Comparison of ENCODE assay signal across 8 mouse cellular contexts in the genomic region with DNA sequence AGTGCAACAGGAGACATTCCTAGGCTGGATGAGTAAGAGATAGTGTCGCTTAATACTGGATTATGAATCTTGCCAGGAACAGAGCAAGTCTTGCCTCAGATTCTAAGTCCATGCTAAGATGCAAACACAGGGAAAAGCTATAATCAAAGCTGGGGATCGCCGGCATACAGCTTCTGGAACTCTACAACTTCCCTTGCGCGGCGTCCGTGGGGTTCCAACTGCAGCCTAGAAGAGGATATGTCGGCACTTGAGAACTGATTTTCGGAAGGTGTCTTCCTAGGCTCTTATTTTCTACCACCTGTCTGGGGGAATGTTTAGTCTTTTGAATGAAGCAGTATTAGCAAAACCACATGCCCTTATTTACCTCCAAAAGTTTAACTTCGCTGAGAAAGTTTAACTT. TPM values are rescaled to one million over a fixed set of nuclear protein-coding genes. Genes with fewer than 3 reads are reported as not detected.
DNase-seq lines count a peak whose midpoint lies in the region; ATAC-seq and TF ChIP-seq lines count a peak whose summit lies in the region.

No protein-coding gene starts in this region.

- DNase-seq in lung, adult 2 months = no peak
- DNase-seq in forebrain, embryonic 14.5 days (ENCODE audit: low spot score) = no peak
- DNase-seq in kidney, postnatal 0 days (ENCODE audit: low spot score) = no peak
- DNase-seq in naive thymus-derived CD4-positive, alpha-beta T cell, adult 2 months (ENCODE audit: low read depth) = peak; percentile 15
- no peak for DNase-seq in urinary bladder, postnatal 14 days (ENCODE audit: low spot score)
- DNase-seq in MN1 (ENCODE audit: low spot score) = no peak
- DNase-seq in thymus, postnatal 36 days = no peak

- H3K4me3 ChIP-seq in lung, embryonic 15.5 days = peak overlapping the region; percentile 78
- no peak overlapping the region for H3K4me3 ChIP-seq in lung, adult 2 months (replicated peaks; ENCODE audit: extremely low read depth, low read depth, low read length)
- H3K4me3 ChIP-seq in forebrain, embryonic 14.5 days (ENCODE audit: low read depth, low read length) = peak overlapping the region; percentile 75
- H3K4me3 ChIP-seq in kidney, postnatal 0 days (replicated peaks; ENCODE audit: low read depth, low read length) = peak overlapping the region; percentile 76

- 45% methylated on average over 10 of the region's 10 CpGs for WGBS in lung, embryonic 15.5 days
- WGBS in lung, adult 2 months = 51% methylated on average over 10 of the region's 10 CpGs
- 50% methylated on average over 10 of the region's 10 CpGs for WGBS in forebrain, embryonic 14.5 days
- 58% methylated on average over 10 of the region's 10 CpGs for WGBS in kidney, postnatal 0 days

- H3K4me1 ChIP-seq in lung, embryonic 15.5 days = peaks cover 21% of the 10 kb centered on the region
- peaks cover 2% of the 10 kb centered on the region; the same call in 1 of the 2 replicates for H3K4me1 ChIP-seq in lung, adult 2 months (ENCODE audit: control insufficient read depth, insufficient read depth, low read length)
- H3K4me1 ChIP-seq in forebrain, embryonic 14.5 days (ENCODE audit: control insufficient read depth, insufficient read depth, low read length) = peaks cover 7% of the 10 kb centered on the region
- 0 out of 2 replicates have a peak, but pooled peaks cover 3% of the 10 kb centered on the region for H3K4me1 ChIP-seq in kidney, postnatal 0 days (replicated peaks; ENCODE audit: insufficient read depth, low read length)

- H3K4me2 ChIP-seq in lung, embryonic 15.5 days = peak overlapping the region; percentile 95
- H3K4me2 ChIP-seq in forebrain, embryonic 14.5 days (ENCODE audit: low read length) = peak overlapping the region; percentile 82
- H3K4me2 ChIP-seq in kidney, postnatal 0 days (ENCODE audit: low read length) = peak overlapping the region; percentile 85

- H3K27ac ChIP-seq in lung, embryonic 15.5 days = 0 out of 2 replicates have a peak overlapping the region, but pooled peaks have one; percentile 81
- no peak overlapping the region for H3K27ac ChIP-seq in forebrain, embryonic 14.5 days (ENCODE audit: low read depth, low read length)
- H3K27ac ChIP-seq in kidney, postnatal 0 days = peak overlapping the region; percentile 96

- TF ChIP-seq CTCF in lung, adult 2 months (IDR thresholded peaks at IDR 0.05; ENCODE audit: insufficient read depth, low read length) = no peak
- no peak for TF ChIP-seq CTCF in kidney, postnatal 0 days (IDR thresholded peaks at IDR 0.05; ENCODE audit: low read depth)

- no peak for ATAC-seq in lung, embryonic 15.5 days (ENCODE audit: borderline replicate concordance, extremely low read depth, low FRiP score, low TSS enrichment)
- ATAC-seq in forebrain, embryonic 14.5 days = no peak
- ATAC-seq in kidney, postnatal 0 days (replicated peaks; ENCODE audit: low FRiP score, low read depth) = no peak

- no peak for TF ChIP-seq POLR2A in lung, adult 2 months (IDR thresholded peaks at IDR 0.05; ENCODE audit: borderline replicate concordance, extremely low read depth, low read depth, low read length)

- H3K36me3 ChIP-seq in lung, embryonic 15.5 days = no peaks in the 10 kb centered on the region
- H3K36me3 ChIP-seq in forebrain, embryonic 14.5 days (ENCODE audit: control insufficient read depth, insufficient read depth, low read length) = no peaks in the 10 kb centered on the region
- no peaks in the 10 kb centered on the region for H3K36me3 ChIP-seq in kidney, postnatal 0 days (ENCODE audit: insufficient read depth, low read length)

- no peaks in the 10 kb centered on the region; the same call in 1 of the 2 replicates for H3K27me3 ChIP-seq in lung, embryonic 15.5 days
- H3K27me3 ChIP-seq in forebrain, embryonic 14.5 days (replicated peaks; ENCODE audit: control insufficient read depth, insufficient read depth, low read length) = no peaks in the 10 kb centered on the region
- H3K27me3 ChIP-seq in kidney, postnatal 0 days (ENCODE audit: insufficient read depth, low read length) = no peaks in the 10 kb centered on the region

- H3K9me3 ChIP-seq in lung, embryonic 15.5 days = no peaks in the 10 kb centered on the region
- H3K9me3 ChIP-seq in forebrain, embryonic 14.5 days (replicated peaks; ENCODE audit: control insufficient read depth, low read length) = no peaks in the 10 kb centered on the region
- H3K9me3 ChIP-seq in kidney, postnatal 0 days (replicated peaks; ENCODE audit: low read length) = no peaks in the 10 kb centered on the region

- H3K9ac ChIP-seq in lung, embryonic 15.5 days = peak overlapping the region; percentile 66
- H3K9ac ChIP-seq in forebrain, embryonic 14.5 days (ENCODE audit: low read length) = no peak overlapping the region
- H3K9ac ChIP-seq in kidney, postnatal 0 days (ENCODE audit: low read depth, low read length) = peak overlapping the region; percentile 81; the same call in 1 of the 2 replicates

RNA-seq across cellular contexts. Expression of a gene that starts 0.9 kb away (rescaled TPM):
- 39.1 and 40.5 TPM in 2 replicates for polyA plus RNA-seq in lung, embryonic 15.5 days (2015; fragmentation: Nextera tagmentation; extraction: Ambion mirVana)
- polyA plus RNA-seq in lung, adult 2 months (2012; rRNA removed) = 18.4 and 27.3 TPM in 2 replicates
- polyA plus RNA-seq in forebrain, embryonic 14.5 days (2014; fragmentation: Nextera tagmentation; extraction: Ambion mirVana) = 35.2 and 37.7 TPM in 2 replicates
- 122 and 128 TPM in 2 replicates for polyA plus RNA-seq in kidney, postnatal 0 days (2015; fragmentation: Nextera tagmentation; extraction: Ambion mirVana)

RNA-seq across cellular contexts. Expression of a gene that starts 1.3 kb away (rescaled TPM):
- polyA plus RNA-seq in lung, embryonic 15.5 days (2015; fragmentation: Nextera tagmentation; extraction: Ambion mirVana) = 21.6 and 22.2 TPM in 2 replicates
- 11.4 and 14.1 TPM in 2 replicates for polyA plus RNA-seq in lung, adult 2 months (2012; rRNA removed)
- 41.2 and 46.1 TPM in 2 replicates for polyA plus RNA-seq in forebrain, embryonic 14.5 days (2014; fragmentation: Nextera tagmentation; extraction: Ambion mirVana)
- polyA plus RNA-seq in kidney, postnatal 0 days (2015; fragmentation: Nextera tagmentation; extraction: Ambion mirVana) = 18.7 and 19.5 TPM in 2 replicates

RNA-seq across cellular contexts. Expression of a gene that starts 32.9 kb away (rescaled TPM):
- 24.2 and 24.6 TPM in 2 replicates for polyA plus RNA-seq in lung, embryonic 15.5 days (2015; fragmentation: Nextera tagmentation; extraction: Ambion mirVana)
- 3.8 and 5.4 TPM in 2 replicates for polyA plus RNA-seq in lung, adult 2 months (2012; rRNA removed)
- polyA plus RNA-seq in forebrain, embryonic 14.5 days (2014; fragmentation: Nextera tagmentation; extraction: Ambion mirVana) = 27.6 and 30.4 TPM in 2 replicates
- polyA plus RNA-seq in kidney, postnatal 0 days (2015; fragmentation: Nextera tagmentation; extraction: Ambion mirVana) = 28.4 and 28.8 TPM in 2 replicates

RNA-seq across cellular contexts. Expression of a gene that starts 41.0 kb away (rescaled TPM):
- polyA plus RNA-seq in lung, embryonic 15.5 days (2015; fragmentation: Nextera tagmentation; extraction: Ambion mirVana) = 1.6 and 2.4 TPM in 2 replicates
- polyA plus RNA-seq in lung, adult 2 months (2012; rRNA removed) = 0.54 and 0.73 TPM in 2 replicates
- polyA plus RNA-seq in forebrain, embryonic 14.5 days (2014; fragmentation: Nextera tagmentation; extraction: Ambion mirVana) = 0.94 and 3.3 TPM in 2 replicates
- 1.3 and 1.4 TPM in 2 replicates for polyA plus RNA-seq in kidney, postnatal 0 days (2015; fragmentation: Nextera tagmentation; extraction: Ambion mirVana)

RNA-seq across cellular contexts. Expression of a gene that starts 41.1 kb away (rescaled TPM):
- polyA plus RNA-seq in lung, embryonic 15.5 days (2015; fragmentation: Nextera tagmentation; extraction: Ambion mirVana) = 18.3 and 19.0 TPM in 2 replicates
- polyA plus RNA-seq in lung, adult 2 months (2012; rRNA removed) = 5.5 and 11.5 TPM in 2 replicates
- 8.0 and 8.5 TPM in 2 replicates for polyA plus RNA-seq in forebrain, embryonic 14.5 days (2014; fragmentation: Nextera tagmentation; extraction: Ambion mirVana)
- polyA plus RNA-seq in kidney, postnatal 0 days (2015; fragmentation: Nextera tagmentation; extraction: Ambion mirVana) = 85.5 and 99.1 TPM in 2 replicates
